Mouse (Mus musculus) intestine, embryonic 14.5 days (tissue): Measurements from ENCODE around the gene Rabggta. TPM values are rescaled to one million over a fixed set of nuclear protein-coding genes. Genes with fewer than 3 reads are reported as not detected.

Source experiments
- ATAC-seq: fragments of 200-750 bp; cut with Nextera tagmentation; replicated peaks from 2 replicates; pipeline ENCODE4 v1.8.0; 2017; ENCODE audit warnings: low read depth, moderate number of reproducible peaks, moderate TSS enrichment, moderate library complexity; ENCODE audit not compliant: low FRiP score, low TSS enrichment
- DNase-seq: peaks from one replicate; pipeline ENCODE4 v3.0.0-alpha.2; 2018; ENCODE audit warnings: low spot score
- H3K27ac ChIP-seq: fragments of 300-500 bp; sonication (generic); 2 replicates; pipeline ENCODE4 v1.5.1; 2014; ENCODE audit warnings: low read depth, mild to moderate bottlenecking, control low read depth
- H3K27me3 ChIP-seq: fragments of 300-500 bp; sonication (generic); replicated peaks from 2 replicates; pipeline ENCODE4 v1.6.1; 2014; ENCODE audit warnings: low read length, control low read depth; ENCODE audit not compliant: control insufficient read depth, insufficient read depth
- H3K36me3 ChIP-seq: fragments of 300-500 bp; sonication (generic); 2 replicates; pipeline ENCODE4 v1.6.1; 2014; ENCODE audit warnings: low read length, control low read depth; ENCODE audit not compliant: control insufficient read depth, insufficient read depth
- H3K4me1 ChIP-seq: fragments of 300-500 bp; sonication (generic); replicated peaks from 2 replicates; pipeline ENCODE4 v1.6.1; 2014; ENCODE audit warnings: low read length, control low read depth, mixed read lengths; ENCODE audit not compliant: control insufficient read depth, insufficient read depth
- H3K4me2 ChIP-seq: fragments of 300-500 bp; sonication (generic); 2 replicates; pipeline ENCODE4 v1.6.1; 2014; ENCODE audit warnings: low read length
- H3K4me3 ChIP-seq: fragments of 300-500 bp; sonication (generic); 2 replicates; pipeline ENCODE4 v1.5.1; 2014; ENCODE audit warnings: low read depth, low read length, control low read depth, mixed read lengths
- H3K9ac ChIP-seq: fragments of 300-500 bp; sonication (generic); 2 replicates; pipeline ENCODE4 v1.6.1; 2014; ENCODE audit warnings: mild to moderate bottlenecking, low read length
- H3K9me3 ChIP-seq: fragments of 300-500 bp; sonication (generic); 2 replicates; pipeline ENCODE4 v1.6.1; 2016; ENCODE audit warnings: low read length, control low read depth; ENCODE audit not compliant: control insufficient read depth
- WGBS: fragments of 180-500 bp; shearing (Covaris S2); extraction: QIAGEN DNeasy Blood & Tissue Kit; methylation state at CpG from one replicate; pipeline ENCODE4 v1.1.7; 2014; 5-methylcytosine and 5-hydroxymethylcytosine counted together
- polyA plus RNA-seq: library from polyadenylated mRNA; unstranded; fragments of >200 nt; fragmentation: Nextera tagmentation; extraction: Ambion mirVana; gene quantifications from 2 replicates; pipeline ENCODE4 v1.2.1, GENCODE M21; 2014

Rabggta gene
- polyA plus RNA-seq, result 29.7 and 32.7 TPM in 2 replicates

DNA sequence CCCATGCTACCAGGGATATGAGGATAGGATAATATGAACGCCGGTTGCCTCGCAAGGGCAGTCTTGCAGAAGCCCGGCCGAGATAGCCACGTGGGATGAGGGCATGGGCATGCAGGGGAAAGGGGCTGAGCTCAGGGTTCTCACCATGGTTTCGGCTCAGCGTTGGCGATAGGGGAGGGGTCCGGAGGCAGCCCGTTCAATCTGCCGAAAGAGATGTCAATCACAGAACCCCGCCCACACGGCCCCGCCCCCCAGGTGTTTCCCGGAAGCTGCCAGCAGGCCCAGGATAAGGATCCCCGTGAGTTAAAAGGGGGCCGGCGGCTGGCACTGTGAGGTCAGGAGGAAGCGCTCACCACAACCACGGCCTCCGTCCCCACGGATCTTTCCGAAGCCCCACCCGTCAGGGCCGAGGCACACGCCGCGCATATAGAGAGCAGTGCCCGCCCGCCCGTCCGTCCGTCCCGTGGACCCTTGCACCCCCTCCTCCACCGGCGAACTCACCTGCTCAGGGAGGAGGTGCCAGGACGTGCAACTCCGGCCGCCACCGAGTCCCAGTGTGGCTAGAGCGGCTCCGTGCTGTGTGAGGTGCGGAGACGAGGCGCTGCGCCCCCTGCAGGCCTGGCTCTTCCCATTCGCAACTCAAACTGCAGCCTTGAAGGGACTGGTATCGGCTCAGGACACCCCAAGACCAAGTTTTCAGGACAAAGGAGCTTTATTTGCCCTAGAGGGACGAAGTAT, at the start of gene Rabggta:
Gene Rabggta (minus strand): TSS at position 564 of the 738 bp plus-strand sequence.
- H3K27me3 ChIP-seq, result no peaks in the 10 kb centered on the region
- WGBS, result under 1% methylated on average over 50 of the region's 50 CpGs
- peaks cover 27% of the 10 kb centered on the region for H3K36me3 ChIP-seq
- H3K4me3 ChIP-seq, result peak within 1 kb of the TSS; percentile 83
- peak within 1 kb of the TSS; percentile 73 for H3K9ac ChIP-seq
- DNase-seq, result peak; percentile 98
- H3K4me1 ChIP-seq, result peaks cover 3% of the 10 kb centered on the region; the same call in 1 of the 2 replicates
- peak within 1 kb of the TSS; percentile 74 for H3K27ac ChIP-seq
- ATAC-seq, result peak; percentile 96
- peak within 1 kb of the TSS; percentile 61 for H3K4me2 ChIP-seq
- no peaks in the 10 kb centered on the region for H3K9me3 ChIP-seq

DNA sequence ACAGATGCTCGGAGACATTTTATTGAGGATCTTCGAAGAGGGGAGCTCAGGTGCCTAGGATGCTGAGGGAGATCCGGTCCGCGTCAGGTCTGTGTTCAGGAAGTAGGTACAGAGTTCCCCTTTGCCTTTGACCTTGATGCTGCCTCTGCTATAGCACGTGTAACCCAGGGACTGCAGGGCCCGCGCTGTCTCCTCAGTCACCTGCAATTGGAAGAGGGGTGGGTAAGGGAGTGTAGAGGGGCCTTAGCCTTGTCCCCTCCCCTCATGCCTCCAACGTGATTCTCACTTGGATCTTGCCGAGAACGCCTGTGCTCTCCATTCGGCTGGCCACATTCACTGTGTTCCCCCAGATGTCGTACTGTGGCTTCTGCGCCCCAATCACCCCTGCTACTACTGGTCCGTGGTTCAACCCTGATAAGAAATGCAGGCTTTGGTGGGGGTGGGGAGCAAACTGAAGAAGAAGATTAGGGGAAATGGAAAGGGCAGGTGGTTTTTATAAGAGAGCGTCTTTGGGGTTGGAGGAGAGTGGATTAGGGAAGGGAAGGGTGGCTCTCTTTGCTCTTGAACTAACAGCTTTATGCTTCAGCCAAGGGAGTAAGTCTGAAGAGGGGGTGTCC, 47.1 kb upstream of the Rabggta start:
- ATAC-seq, result no peak
- Histone ChIP-seq H3K9ac (no peak overlapping the region), H3K4me2 (no peak overlapping the region), H3K27me3 (peaks cover 21% of the 10 kb centered on the region), H3K27ac (no peak overlapping the region), H3K4me1 (no peaks in the 10 kb centered on the region), H3K36me3 (no peaks in the 10 kb centered on the region), H3K9me3 (no peaks in the 10 kb centered on the region), H3K4me3 (no peak overlapping the region)
- no peak for DNase-seq
- 79% methylated on average over 16 of the region's 16 CpGs for WGBS

DNA sequence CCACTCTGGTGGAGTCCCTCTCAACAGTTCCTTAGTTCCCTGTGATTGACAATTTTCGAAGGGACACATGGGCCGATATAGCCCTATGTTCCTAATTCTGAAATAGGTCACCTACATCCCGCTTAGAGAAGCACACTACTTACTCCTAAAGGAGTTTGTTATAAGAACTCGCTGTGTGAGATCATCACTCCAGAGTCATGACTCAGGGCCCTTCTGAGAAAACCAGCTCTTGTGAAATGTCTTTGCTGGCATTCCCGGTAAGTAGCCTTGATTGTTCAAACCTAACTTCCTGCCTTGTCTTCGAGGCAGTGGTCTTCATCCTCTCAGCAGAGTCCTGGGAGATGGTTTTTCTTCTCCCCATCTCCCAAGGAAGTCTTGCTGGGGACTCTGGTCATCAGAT, 46.5 kb upstream of the Rabggta start:
- ATAC-seq (no peak), DNase-seq (no peak)
- peaks cover 21% of the 10 kb centered on the region for H3K27me3 ChIP-seq
- H3K9me3 ChIP-seq, result no peaks in the 10 kb centered on the region
- H3K4me3 ChIP-seq, result no peak overlapping the region
- no peaks in the 10 kb centered on the region for H3K4me1 ChIP-seq
- no peak overlapping the region for H3K27ac ChIP-seq
- H3K9ac ChIP-seq, result no peak overlapping the region
- no peak overlapping the region; the same call in 1 of the 2 replicates for H3K4me2 ChIP-seq
- WGBS, result 86% methylated on average over 6 of the region's 6 CpGs
- no peaks in the 10 kb centered on the region for H3K36me3 ChIP-seq

DNA sequence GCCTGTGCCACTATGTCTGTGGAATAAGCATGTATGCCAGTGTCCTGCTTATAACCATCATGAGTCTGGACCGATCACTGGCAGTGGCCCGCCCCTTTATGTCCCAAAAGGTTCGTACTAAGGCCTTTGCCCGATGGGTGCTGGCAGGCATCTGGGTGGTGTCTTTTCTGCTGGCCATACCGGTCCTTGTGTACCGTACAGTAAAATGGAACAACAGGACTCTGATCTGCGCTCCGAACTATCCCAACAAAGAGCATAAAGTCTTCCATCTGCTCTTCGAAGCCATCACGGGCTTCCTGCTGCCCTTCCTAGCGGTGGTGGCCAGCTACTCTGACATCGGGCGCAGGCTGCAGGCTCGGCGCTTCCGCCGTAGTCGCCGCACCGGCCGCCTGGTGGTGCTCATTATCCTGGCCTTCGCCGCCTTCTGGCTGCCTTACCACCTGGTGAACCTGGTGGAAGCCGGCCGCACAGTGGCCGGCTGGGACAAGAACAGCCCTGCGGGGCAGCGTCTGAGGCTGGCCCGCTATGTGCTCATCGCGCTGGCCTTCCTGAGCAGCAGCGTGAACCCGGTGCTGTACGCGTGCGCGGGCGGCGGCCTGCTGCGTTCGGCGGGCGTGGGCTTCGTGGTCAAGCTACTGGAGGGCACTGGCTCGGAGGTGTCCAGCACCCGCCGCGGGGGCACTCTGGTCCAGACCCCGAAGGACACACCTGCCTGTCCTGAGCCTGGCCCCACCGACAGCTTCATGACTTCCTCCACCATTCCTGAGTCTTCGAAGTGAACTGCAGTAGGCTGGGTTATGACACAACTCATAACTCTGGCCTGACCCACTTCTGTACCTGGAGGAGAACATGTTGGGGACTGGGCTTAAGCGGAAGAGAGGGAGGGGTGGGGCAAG, 45.7 kb upstream of the Rabggta start:
- Histone ChIP-seq H3K4me1 (no peaks in the 10 kb centered on the region), H3K4me3 (peak overlapping the region; percentile 32), H3K9ac (peak overlapping the region; percentile 42), H3K36me3 (no peaks in the 10 kb centered on the region), H3K4me2 (peak overlapping the region; percentile 77), H3K9me3 (no peaks in the 10 kb centered on the region), H3K27ac (no peak overlapping the region), H3K27me3 (peaks cover 21% of the 10 kb centered on the region)
- peak; percentile 81 for DNase-seq
- 14% methylated on average over 51 of the region's 52 CpGs for WGBS
- peak; percentile 58 for ATAC-seq

DNA sequence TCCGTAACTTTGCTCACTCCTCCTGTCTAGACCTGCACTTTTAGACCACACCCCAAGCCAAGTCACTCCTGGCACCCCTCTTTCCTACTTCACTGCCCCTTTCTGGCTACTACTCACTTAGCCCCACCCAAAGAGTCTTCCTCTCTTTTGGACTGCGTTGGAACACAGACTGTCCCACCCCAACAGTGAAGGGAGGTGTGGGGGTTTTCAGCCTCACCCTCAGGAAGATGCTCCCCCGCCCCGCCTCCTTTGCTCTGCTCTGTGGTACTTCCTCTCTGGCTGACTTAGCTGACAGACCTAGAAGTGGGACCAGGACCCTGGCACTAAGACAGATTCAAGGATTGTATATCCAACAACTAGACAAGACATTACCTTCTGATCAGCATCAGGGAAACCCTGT, 43.6 kb upstream of the Rabggta start, which contains the start of gene Ltb4r1:
Gene Ltb4r1 (plus strand): TSS at position 267 of the 400 bp plus-strand sequence.
- no peak for ATAC-seq

DNA sequence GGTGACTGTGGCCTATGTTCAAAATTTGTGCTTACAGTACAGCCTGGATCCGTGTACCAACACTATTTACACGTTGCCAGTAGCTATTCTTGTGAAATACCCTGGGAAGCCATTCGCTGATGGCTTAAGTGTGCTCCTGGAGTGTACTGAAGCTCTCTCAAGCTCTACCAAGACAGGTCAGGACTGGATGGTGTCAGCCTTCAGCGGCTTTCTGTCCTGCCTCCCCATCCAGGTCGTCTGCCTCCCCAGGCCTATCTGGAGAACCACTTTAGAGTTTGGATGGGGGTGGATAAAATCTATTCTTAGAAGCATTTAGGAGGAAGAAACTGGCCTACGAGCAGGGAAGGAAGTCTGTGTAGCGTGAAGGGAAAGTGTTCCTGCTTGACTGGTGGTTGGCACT, 41.1 kb upstream of the Rabggta start:
- no peak for ATAC-seq
- Histone ChIP-seq H3K4me3 (no peak overlapping the region), H3K9ac (no peak overlapping the region), H3K36me3 (no peaks in the 10 kb centered on the region), H3K27me3 (peaks cover 17% of the 10 kb centered on the region), H3K27ac (no peak overlapping the region), H3K9me3 (no peaks in the 10 kb centered on the region), H3K4me1 (no peaks in the 10 kb centered on the region; the same call in 1 of the 2 replicates), H3K4me2 (peak overlapping the region; percentile 99; the same call in 1 of the 2 replicates)
- WGBS, result 59% methylated on average over 7 of the region's 7 CpGs
- no peak for DNase-seq

More for the DNA sequence above, 43.6 kb upstream of the Rabggta start, which contains the start of gene Ltb4r1:
- peaks cover 23% of the 10 kb centered on the region for H3K27me3 ChIP-seq
- DNase-seq, result no peak
- no peak within 1 kb of the TSS for H3K4me3 ChIP-seq
- 71% methylated on average over 4 of the region's 4 CpGs for WGBS
- H3K4me1 ChIP-seq, result no peaks in the 10 kb centered on the region
- no peak within 1 kb of the TSS for H3K4me2 ChIP-seq
- H3K9me3 ChIP-seq, result no peaks in the 10 kb centered on the region
- H3K9ac ChIP-seq, result no peak within 1 kb of the TSS
- no peaks in the 10 kb centered on the region for H3K36me3 ChIP-seq
- no peak within 1 kb of the TSS for H3K27ac ChIP-seq

DNA sequence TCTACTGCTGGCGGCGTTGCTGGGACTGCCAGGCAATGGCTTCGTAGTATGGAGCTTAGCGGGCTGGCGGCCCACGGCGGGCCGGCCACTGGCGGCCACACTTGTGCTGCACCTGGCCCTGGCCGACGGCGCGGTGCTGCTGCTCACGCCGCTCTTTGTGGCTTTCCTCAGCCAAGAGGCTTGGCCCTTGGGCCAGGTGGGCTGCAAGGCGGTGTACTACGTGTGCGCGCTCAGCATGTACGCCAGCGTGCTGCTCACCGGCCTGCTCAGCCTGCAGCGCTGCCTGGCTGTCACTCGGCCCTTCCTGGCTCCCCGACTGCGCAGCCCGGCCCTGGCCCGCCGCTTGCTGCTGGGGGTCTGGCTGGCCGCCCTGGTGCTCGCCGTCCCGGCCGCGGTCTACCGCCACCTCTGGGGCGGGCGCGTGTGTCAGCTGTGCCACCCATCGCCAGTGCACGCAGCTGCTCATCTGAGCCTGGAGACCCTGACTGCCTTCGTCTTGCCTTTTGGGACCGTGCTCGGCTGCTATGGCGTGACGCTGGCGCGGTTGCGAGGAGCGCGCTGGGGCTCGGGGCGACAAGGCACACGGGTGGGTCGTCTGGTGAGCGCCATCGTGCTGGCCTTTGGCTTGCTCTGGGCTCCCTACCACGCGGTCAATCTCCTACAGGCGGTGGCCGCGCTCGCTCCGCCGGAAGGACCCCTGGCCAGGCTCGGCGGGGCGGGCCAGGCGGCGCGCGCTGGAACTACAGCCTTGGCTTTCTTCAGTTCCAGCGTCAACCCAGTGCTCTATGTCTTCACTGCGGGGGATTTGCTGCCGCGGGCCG, 40.1 kb upstream of the Rabggta start:
- H3K4me2 ChIP-seq, result peak overlapping the region; percentile 99
- peaks cover 11% of the 10 kb centered on the region for H3K27me3 ChIP-seq
- DNase-seq (peak; percentile 87), ATAC-seq (peak; percentile 54)
- no peaks in the 10 kb centered on the region for H3K36me3 ChIP-seq
- under 1% methylated on average over 77 of the region's 77 CpGs for WGBS
- H3K4me1 ChIP-seq, result no peaks in the 10 kb centered on the region; the same call in 1 of the 2 replicates
- peak overlapping the region; percentile 33; the same call in 1 of the 2 replicates for H3K27ac ChIP-seq
- H3K9me3 ChIP-seq, result no peaks in the 10 kb centered on the region
- H3K9ac ChIP-seq, result peak overlapping the region; percentile 69
- peak overlapping the region; percentile 57 for H3K4me3 ChIP-seq
